Mouse (Mus musculus): Measurements from ENCODE around the gene Slc2a10.

- TF ChIP-seq CTCF (IDR thresholded peaks at IDR 0.05; ENCODE audit: low read depth) (no peak), EP300 (IDR thresholded peaks at IDR 0.05; ENCODE audit: low read depth) (no peak)
Measured at GRCm38 (mm10) chr2:165493587-165494210, 9.9 kb upstream of the Slc2a10 start.

All from liver, postnatal 0 days (tissue).